Mouse (Mus musculus) midbrain, embryonic 12.5 days (tissue): Measurements from ENCODE around the gene Csf1. TPM values are rescaled to one million over a fixed set of nuclear protein-coding genes. Genes with fewer than 3 reads are reported as not detected.

Experiments used
- ATAC-seq: fragments of 200-750 bp; cut with Nextera tagmentation; 2 replicates; pipeline ENCODE4 v1.8.0; 2017; ENCODE audit warnings: low read depth, moderate TSS enrichment, moderate library complexity; ENCODE audit not compliant: low FRiP score
- H3K27ac ChIP-seq: fragments of 300-500 bp; sonication (generic); replicated peaks from 2 replicates; pipeline ENCODE4 v1.5.1; 2016; ENCODE audit warnings: mild to moderate bottlenecking
- H3K27me3 ChIP-seq: fragments of 300-500 bp; sonication (generic); 2 replicates; pipeline ENCODE4 v1.6.1; 2016; ENCODE audit warnings: mild to moderate bottlenecking
- H3K36me3 ChIP-seq: fragments of 300-500 bp; sonication (generic); 2 replicates; pipeline ENCODE4 v1.6.1; 2016
- H3K4me1 ChIP-seq: fragments of 300-500 bp; sonication (generic); 2 replicates; pipeline ENCODE4 v1.6.1; 2016
- H3K4me2 ChIP-seq: fragments of 300-500 bp; sonication (generic); replicated peaks from 2 replicates; pipeline ENCODE4 v1.6.1; 2016; ENCODE audit warnings: mild to moderate bottlenecking, moderate library complexity
- H3K4me3 ChIP-seq: fragments of 300-500 bp; sonication (generic); 2 replicates; pipeline ENCODE4 v1.5.1; 2016; ENCODE audit warnings: mild to moderate bottlenecking
- H3K9ac ChIP-seq: fragments of 300-500 bp; sonication (generic); replicated peaks from 2 replicates; pipeline ENCODE4 v1.6.1; 2016; ENCODE audit warnings: mild to moderate bottlenecking, moderate library complexity
- H3K9me3 ChIP-seq: fragments of 300-500 bp; sonication (generic); 2 replicates; pipeline ENCODE4 v1.6.1; 2016; ENCODE audit warnings: mild to moderate bottlenecking
- WGBS: fragments of 180-500 bp; shearing (Covaris S2); methylation state at CpG from one replicate; pipeline ENCODE4 v1.1.7; 2016; 5-methylcytosine and 5-hydroxymethylcytosine counted together
- polyA plus RNA-seq: library from polyadenylated mRNA; unstranded; fragments of >200 nt; fragmentation: Nextera tagmentation; extraction: Ambion mirVana; gene quantifications from 2 replicates; pipeline ENCODE4 v1.2.1, GENCODE M21; 2016

Csf1 gene
- polyA plus RNA-seq, 1 experiment from 2014 or later: 8.5 TPM

GRCm38 (mm10) chr3:107792736-107793135 lies 32.5 kb upstream of the Csf1 start:
- no peak overlapping the region for H3K4me2 ChIP-seq
- no peaks in the 10 kb centered on the region for H3K36me3 ChIP-seq
- H3K27me3 ChIP-seq: no peaks in the 10 kb centered on the region; the same call in 1 of the 2 replicates
- H3K4me3 ChIP-seq: no peak overlapping the region
- no peak for ATAC-seq
- 90% methylated on average over 5 of the region's 5 CpGs for WGBS
- peaks cover 17% of the 10 kb centered on the region for H3K4me1 ChIP-seq
- no peak overlapping the region for H3K9ac ChIP-seq
- H3K27ac ChIP-seq: 0 out of 2 replicates have a peak overlapping the region, but pooled peaks have one; percentile 64
- H3K9me3 ChIP-seq: no peaks in the 10 kb centered on the region

- 85% methylated on average over 11 of the region's 11 CpGs for WGBS
- no peaks in the 10 kb centered on the region for H3K36me3 ChIP-seq
- H3K9ac ChIP-seq: no peak overlapping the region
- H3K4me1 ChIP-seq: peaks cover 29% of the 10 kb centered on the region
- ATAC-seq: no peak
- H3K27me3 ChIP-seq: no peaks in the 10 kb centered on the region; the same call in 1 of the 2 replicates
- no peak overlapping the region for H3K4me3 ChIP-seq
- H3K27ac ChIP-seq: no peak overlapping the region
- H3K4me2 ChIP-seq: no peak overlapping the region
- H3K9me3 ChIP-seq: no peaks in the 10 kb centered on the region
Measured at GRCm38 (mm10) chr3:107790766-107791303, 30.6 kb upstream of the Csf1 start.

- Histone ChIP-seq H3K9me3 (no peaks in the 10 kb centered on the region), H3K9ac (no peak overlapping the region), H3K4me3 (no peak overlapping the region), H3K4me1 (peaks cover 29% of the 10 kb centered on the region), H3K4me2 (no peak overlapping the region), H3K36me3 (no peaks in the 10 kb centered on the region), H3K27ac (no peak overlapping the region), H3K27me3 (no peaks in the 10 kb centered on the region; the same call in 1 of the 2 replicates)
- no peak for ATAC-seq
- 87% methylated on average over 3 of the region's 3 CpGs for WGBS
Measured at GRCm38 (mm10) chr3:107790227-107790626, 30.0 kb upstream of the Csf1 start.

- no peak for ATAC-seq
- H3K36me3 ChIP-seq: no peaks in the 10 kb centered on the region
- H3K4me2 ChIP-seq: no peak overlapping the region
- H3K27ac ChIP-seq: no peak overlapping the region
- WGBS: 63% methylated on average over 3 of the region's 3 CpGs
- no peak overlapping the region for H3K4me3 ChIP-seq
- no peak overlapping the region for H3K9ac ChIP-seq
- H3K4me1 ChIP-seq: peaks cover 27% of the 10 kb centered on the region
- no peaks in the 10 kb centered on the region for H3K9me3 ChIP-seq
- no peaks in the 10 kb centered on the region; the same call in 1 of the 2 replicates for H3K27me3 ChIP-seq
Measured at GRCm38 (mm10) chr3:107788885-107789284, 28.6 kb upstream of the Csf1 start.

GRCm38 (mm10) chr3:107787613-107788501 lies 27.6 kb upstream of the Csf1 start:
- 60% methylated on average over 15 of the region's 15 CpGs for WGBS
- 0 out of 2 replicates have a peak, but pooled peaks have one; percentile 9 for ATAC-seq
- Histone ChIP-seq H3K4me3 (no peak overlapping the region), H3K4me1 (peaks cover 17% of the 10 kb centered on the region), H3K4me2 (0 out of 2 replicates have a peak overlapping the region, but pooled peaks have one; percentile 12), H3K9ac (no peak overlapping the region), H3K27ac (no peak overlapping the region), H3K9me3 (no peaks in the 10 kb centered on the region), H3K27me3 (no peaks in the 10 kb centered on the region; the same call in 1 of the 2 replicates), H3K36me3 (no peaks in the 10 kb centered on the region)

GRCm38 (mm10) chr3:107786980-107787612 lies 26.8 kb upstream of the Csf1 start:
- H3K4me3 ChIP-seq: no peak overlapping the region
- 0 out of 2 replicates have a peak overlapping the region, but pooled peaks have one; percentile 12 for H3K4me2 ChIP-seq
- no peaks in the 10 kb centered on the region for H3K36me3 ChIP-seq
- no peaks in the 10 kb centered on the region; the same call in 1 of the 2 replicates for H3K27me3 ChIP-seq
- peaks cover 16% of the 10 kb centered on the region for H3K4me1 ChIP-seq
- H3K9ac ChIP-seq: no peak overlapping the region
- WGBS: 27% methylated on average over 11 of the region's 11 CpGs
- H3K27ac ChIP-seq: no peak overlapping the region
- ATAC-seq: no peak
- H3K9me3 ChIP-seq: no peaks in the 10 kb centered on the region

GRCm38 (mm10) chr3:107786344-107786743 lies 26.1 kb upstream of the Csf1 start:
- Histone ChIP-seq H3K4me1 (peaks cover 16% of the 10 kb centered on the region), H3K4me2 (no peak overlapping the region), H3K27ac (no peak overlapping the region), H3K9ac (no peak overlapping the region), H3K36me3 (no peaks in the 10 kb centered on the region), H3K4me3 (no peak overlapping the region), H3K27me3 (no peaks in the 10 kb centered on the region), H3K9me3 (no peaks in the 10 kb centered on the region)
- WGBS: 88% methylated on average over 1 of the region's 1 CpGs
- ATAC-seq: no peak

GRCm38 (mm10) chr3:107785546-107785945 lies 25.3 kb upstream of the Csf1 start:
- Histone ChIP-seq H3K9ac (no peak overlapping the region), H3K27ac (no peak overlapping the region), H3K4me3 (no peak overlapping the region), H3K36me3 (no peaks in the 10 kb centered on the region), H3K4me1 (peaks cover 16% of the 10 kb centered on the region), H3K9me3 (no peaks in the 10 kb centered on the region), H3K27me3 (no peaks in the 10 kb centered on the region), H3K4me2 (no peak overlapping the region)
- 89% methylated on average over 4 of the region's 4 CpGs for WGBS
- no peak for ATAC-seq

- Histone ChIP-seq H3K36me3 (no peaks in the 10 kb centered on the region), H3K9ac (no peak overlapping the region), H3K27ac (no peak overlapping the region), H3K4me3 (no peak overlapping the region), H3K9me3 (no peaks in the 10 kb centered on the region), H3K27me3 (no peaks in the 10 kb centered on the region), H3K4me1 (peaks cover 16% of the 10 kb centered on the region), H3K4me2 (no peak overlapping the region)
- no peak for ATAC-seq
- WGBS: 91% methylated on average over 3 of the region's 3 CpGs
Measured at GRCm38 (mm10) chr3:107783315-107783714, 23.0 kb upstream of the Csf1 start.

GRCm38 (mm10) chr3:107781304-107781703 lies 21.0 kb upstream of the Csf1 start:
- 84% methylated on average over 5 of the region's 5 CpGs for WGBS
- no peak for ATAC-seq
- no peak overlapping the region for H3K27ac ChIP-seq
- H3K36me3 ChIP-seq: no peaks in the 10 kb centered on the region
- no peak overlapping the region for H3K9ac ChIP-seq
- peaks cover under 1% of the 10 kb centered on the region; the same call in 1 of the 2 replicates for H3K4me1 ChIP-seq
- H3K9me3 ChIP-seq: no peaks in the 10 kb centered on the region
- H3K27me3 ChIP-seq: no peaks in the 10 kb centered on the region
- H3K4me2 ChIP-seq: no peak overlapping the region
- H3K4me3 ChIP-seq: no peak overlapping the region

- ATAC-seq: no peak
Measured at GRCm38 (mm10) chr3:107778016-107778415, 17.7 kb upstream of the Csf1 start.

GRCm38 (mm10) chr3:107776295-107776694 lies 16.0 kb upstream of the Csf1 start:
- 38% methylated on average over 3 of the region's 3 CpGs for WGBS
- Histone ChIP-seq H3K27me3 (no peaks in the 10 kb centered on the region), H3K9ac (no peak overlapping the region), H3K9me3 (no peaks in the 10 kb centered on the region), H3K36me3 (no peaks in the 10 kb centered on the region), H3K4me1 (peaks cover 3% of the 10 kb centered on the region; the same call in 1 of the 2 replicates), H3K27ac (no peak overlapping the region), H3K4me2 (no peak overlapping the region), H3K4me3 (no peak overlapping the region)
- ATAC-seq: no peak

More at GRCm38 (mm10) chr3:107778016-107778415, 17.7 kb upstream of the Csf1 start:
- Histone ChIP-seq H3K27ac (no peak overlapping the region), H3K4me1 (peaks cover 3% of the 10 kb centered on the region; the same call in 1 of the 2 replicates), H3K9ac (no peak overlapping the region), H3K9me3 (no peaks in the 10 kb centered on the region), H3K36me3 (no peaks in the 10 kb centered on the region), H3K27me3 (no peaks in the 10 kb centered on the region), H3K4me2 (no peak overlapping the region), H3K4me3 (no peak overlapping the region)
- WGBS: 90% methylated on average over 6 of the region's 6 CpGs
